Mouse (Mus musculus) liver, embryonic 15.5 days (tissue): ENCODE measurements around the gene Fbxo24. TPM values are rescaled to one million over a fixed set of nuclear protein-coding genes. Genes with fewer than 3 reads are reported as not detected.

Experiments
- ATAC-seq: fragments of 200-750 bp; cut with Nextera tagmentation; 2 replicates; pipeline ENCODE4 v1.8.0; 2017; ENCODE audit warnings: moderate number of reproducible peaks, mild to moderate bottlenecking, moderate library complexity; ENCODE audit not compliant: insufficient read depth
- H3K27ac ChIP-seq: fragments of 300-500 bp; sonication (generic); replicated peaks from 2 replicates; pipeline ENCODE4 v1.5.1; 2015; ENCODE audit warnings: mild to moderate bottlenecking, inconsistent platforms
- H3K27me3 ChIP-seq: fragments of 300-500 bp; sonication (generic); 2 replicates; pipeline ENCODE4 v1.6.1; 2015; ENCODE audit warnings: mild to moderate bottlenecking, inconsistent platforms
- H3K36me3 ChIP-seq: fragments of 300-500 bp; sonication (generic); replicated peaks from 2 replicates; pipeline ENCODE4 v1.6.1; 2015; ENCODE audit warnings: moderate library complexity, mild to moderate bottlenecking, inconsistent platforms
- H3K4me1 ChIP-seq: fragments of 300-500 bp; sonication (generic); replicated peaks from 2 replicates; pipeline ENCODE4 v1.6.1; 2015; ENCODE audit warnings: inconsistent platforms
- H3K4me2 ChIP-seq: fragments of 300-500 bp; sonication (generic); 2 replicates; pipeline ENCODE4 v1.6.1; 2015; ENCODE audit warnings: moderate library complexity, mild to moderate bottlenecking, inconsistent platforms
- H3K4me3 ChIP-seq: fragments of 300-500 bp; sonication (generic); replicated peaks from 2 replicates; pipeline ENCODE4 v1.5.1; 2015; ENCODE audit warnings: mild to moderate bottlenecking, inconsistent platforms
- H3K9ac ChIP-seq: fragments of 300-500 bp; sonication (generic); 2 replicates; pipeline ENCODE4 v1.6.1; 2015; ENCODE audit warnings: moderate library complexity, mild to moderate bottlenecking, inconsistent platforms
- H3K9me3 ChIP-seq: fragments of 300-500 bp; sonication (generic); replicated peaks from 2 replicates; pipeline ENCODE4 v1.6.1; 2016; ENCODE audit warnings: inconsistent platforms
- WGBS: fragments of 180-500 bp; shearing (Covaris S2); methylation state at CpG from one replicate; pipeline ENCODE4 v1.1.7; 2015; ENCODE audit warnings: mixed read lengths; ENCODE audit not compliant: insufficient replicate concordance; 5-methylcytosine and 5-hydroxymethylcytosine counted together
- polyA plus RNA-seq: library from polyadenylated mRNA; unstranded; fragments of >200 nt; fragmentation: Nextera tagmentation; extraction: Ambion mirVana; gene quantifications from 2 replicates; pipeline ENCODE4 v1.2.1, GENCODE M21; 2015

Gene Fbxo24
- polyA plus RNA-seq, 1 experiment from 2014 or later, result not detected

GRCm38 (mm10) chr5:137600619-137601364 is 28.0 kb downstream of the Fbxo24 start, which contains the start of gene Mospd3:
TSS of gene Mospd3 (minus strand) at chr5:137601058.
- WGBS, result under 1% methylated on average over 41 of the region's 41 CpGs
- Histone ChIP-seq H3K4me2 (peak within 1 kb of the TSS; percentile 97), H3K4me3 (peak within 1 kb of the TSS; percentile 65), H3K27ac (peak within 1 kb of the TSS; percentile 89), H3K9ac (peak within 1 kb of the TSS; percentile 84), H3K4me1 (peaks cover 78% of the 10 kb centered on the region), H3K27me3 (no peaks in the 10 kb centered on the region), H3K36me3 (peaks cover 5% of the 10 kb centered on the region; the same call in 1 of the 2 replicates), H3K9me3 (no peaks in the 10 kb centered on the region)
- ATAC-seq, result peak; percentile 95

GRCm38 (mm10) chr5:137600281-137600618 is 28.6 kb downstream of the Fbxo24 start:
- WGBS, result 1% methylated on average over 19 of the region's 19 CpGs
- peak overlapping the region; percentile 89 for H3K27ac ChIP-seq
- H3K4me1 ChIP-seq, result peaks cover 74% of the 10 kb centered on the region

GRCm38 (mm10) chr5:137599600-137599999 is 29.2 kb downstream of the Fbxo24 start:
- peak overlapping the region; percentile 97 for H3K4me2 ChIP-seq
- peaks cover 5% of the 10 kb centered on the region; the same call in 1 of the 2 replicates for H3K36me3 ChIP-seq
- 26% methylated on average over 9 of the region's 9 CpGs for WGBS
- no peaks in the 10 kb centered on the region for H3K9me3 ChIP-seq
- H3K9ac ChIP-seq, result peak overlapping the region; percentile 84
- no peak for ATAC-seq
- H3K4me1 ChIP-seq, result peaks cover 67% of the 10 kb centered on the region
- peak overlapping the region; percentile 65 for H3K4me3 ChIP-seq
- peak overlapping the region; percentile 89 for H3K27ac ChIP-seq
- no peaks in the 10 kb centered on the region for H3K27me3 ChIP-seq

More at GRCm38 (mm10) chr5:137600281-137600618, 28.6 kb downstream of the Fbxo24 start:
- no peaks in the 10 kb centered on the region for H3K9me3 ChIP-seq
- H3K36me3 ChIP-seq, result peaks cover 5% of the 10 kb centered on the region; the same call in 1 of the 2 replicates
- peak overlapping the region; percentile 84 for H3K9ac ChIP-seq
- ATAC-seq, result peak; percentile 35
- H3K4me2 ChIP-seq, result peak overlapping the region; percentile 97
- peak overlapping the region; percentile 65 for H3K4me3 ChIP-seq
- no peaks in the 10 kb centered on the region for H3K27me3 ChIP-seq

GRCm38 (mm10) chr5:137598100-137598826 is 30.5 kb downstream of the Fbxo24 start:
- Histone ChIP-seq H3K4me2 (no peak overlapping the region), H3K36me3 (peaks cover 5% of the 10 kb centered on the region; the same call in 1 of the 2 replicates), H3K4me3 (no peak overlapping the region), H3K9ac (no peak overlapping the region), H3K4me1 (peaks cover 55% of the 10 kb centered on the region), H3K9me3 (no peaks in the 10 kb centered on the region), H3K27me3 (no peaks in the 10 kb centered on the region), H3K27ac (peak overlapping the region; percentile 65)
- no peak for ATAC-seq
- 30% methylated on average over 2 of the region's 2 CpGs for WGBS

- Histone ChIP-seq H3K27me3 (no peaks in the 10 kb centered on the region), H3K9me3 (no peaks in the 10 kb centered on the region), H3K27ac (peak overlapping the region; percentile 65), H3K4me3 (no peak overlapping the region), H3K4me2 (no peak overlapping the region), H3K9ac (no peak overlapping the region), H3K4me1 (peaks cover 49% of the 10 kb centered on the region), H3K36me3 (peaks cover 5% of the 10 kb centered on the region; the same call in 1 of the 2 replicates)
- ATAC-seq, result no peak
- WGBS, result 69% methylated on average over 6 of the region's 6 CpGs
Observed at GRCm38 (mm10) chr5:137597625-137598024, 31.2 kb downstream of the Fbxo24 start.

- peak overlapping the region; percentile 29 for H3K4me3 ChIP-seq
- no peak overlapping the region for H3K9ac ChIP-seq
- whole genome bisulfite sequencing, result 26% methylated on average over 30 of the region's 30 CpGs
- H3K36me3 ChIP-seq, result peaks cover 5% of the 10 kb centered on the region; the same call in 1 of the 2 replicates
- H3K9me3 ChIP-seq, result no peaks in the 10 kb centered on the region
- no peaks in the 10 kb centered on the region for H3K27me3 ChIP-seq
- peak overlapping the region; percentile 56 for H3K4me2 ChIP-seq
- peaks cover 43% of the 10 kb centered on the region for H3K4me1 ChIP-seq
- peak overlapping the region; percentile 65 for H3K27ac ChIP-seq
- no peak for ATAC-seq
Observed at GRCm38 (mm10) chr5:137596601-137597261, 32.1 kb downstream of the Fbxo24 start.

- no peak for ATAC-seq
- WGBS, result 83% methylated on average over 7 of the region's 7 CpGs
Observed at GRCm38 (mm10) chr5:137595921-137596320, 32.9 kb downstream of the Fbxo24 start.

GRCm38 (mm10) chr5:137590507-137590906 is 38.3 kb downstream of the Fbxo24 start:
- Histone ChIP-seq H3K9me3 (no peaks in the 10 kb centered on the region; the same call in 1 of the 2 replicates), H3K36me3 (peaks cover 19% of the 10 kb centered on the region), H3K9ac (no peak overlapping the region), H3K27ac (no peak overlapping the region), H3K27me3 (no peaks in the 10 kb centered on the region), H3K4me3 (no peak overlapping the region), H3K4me2 (no peak overlapping the region), H3K4me1 (no peaks in the 10 kb centered on the region)
- ATAC-seq, result no peak
- WGBS, result 70% methylated on average over 5 of the region's 5 CpGs

More at GRCm38 (mm10) chr5:137595921-137596320, 32.9 kb downstream of the Fbxo24 start:
- H3K4me1 ChIP-seq, result peaks cover 43% of the 10 kb centered on the region
- H3K9me3 ChIP-seq, result no peaks in the 10 kb centered on the region
- no peak overlapping the region for H3K9ac ChIP-seq
- H3K4me2 ChIP-seq, result no peak overlapping the region
- peaks cover 5% of the 10 kb centered on the region; the same call in 1 of the 2 replicates for H3K36me3 ChIP-seq
- H3K4me3 ChIP-seq, result no peak overlapping the region
- H3K27me3 ChIP-seq, result no peaks in the 10 kb centered on the region
- 0 out of 2 replicates have a peak overlapping the region, but pooled peaks have one; percentile 29 for H3K27ac ChIP-seq

GRCm38 (mm10) chr5:137584976-137585375 is 43.8 kb downstream of the Fbxo24 start:
- 24% methylated on average over 8 of the region's 8 CpGs for WGBS

GRCm38 (mm10) chr5:137583670-137584169 is 45.1 kb downstream of the Fbxo24 start:
- no peak for ATAC-seq
- H3K4me3 ChIP-seq, result peak overlapping the region; percentile 14
- H3K27ac ChIP-seq, result no peak overlapping the region
- no peak overlapping the region for H3K9ac ChIP-seq
- no peaks in the 10 kb centered on the region; the same call in 1 of the 2 replicates for H3K9me3 ChIP-seq
- H3K27me3 ChIP-seq, result no peaks in the 10 kb centered on the region; the same call in 1 of the 2 replicates
- H3K4me2 ChIP-seq, result peak overlapping the region; percentile 38
- H3K4me1 ChIP-seq, result peaks cover 27% of the 10 kb centered on the region
- 45% methylated on average over 27 of the region's 27 CpGs for WGBS
- peaks cover 64% of the 10 kb centered on the region for H3K36me3 ChIP-seq

More at GRCm38 (mm10) chr5:137584976-137585375, 43.8 kb downstream of the Fbxo24 start:
- H3K4me3 ChIP-seq, result no peak overlapping the region
- no peak overlapping the region for H3K9ac ChIP-seq
- peaks cover 53% of the 10 kb centered on the region for H3K36me3 ChIP-seq
- H3K27me3 ChIP-seq, result no peaks in the 10 kb centered on the region; the same call in 1 of the 2 replicates
- peaks cover 21% of the 10 kb centered on the region for H3K4me1 ChIP-seq
- H3K27ac ChIP-seq, result no peak overlapping the region
- no peak for ATAC-seq
- no peaks in the 10 kb centered on the region; the same call in 1 of the 2 replicates for H3K9me3 ChIP-seq
- no peak overlapping the region for H3K4me2 ChIP-seq
